Mouse (Mus musculus) kidney, embryonic 14.5 days (tissue): ENCODE data around the gene Prmt7. TPM values are rescaled to one million over a fixed set of nuclear protein-coding genes. Genes with fewer than 3 reads are reported as not detected.
A peak's percentile ranks its signal among the peaks of the same experiment; 100 is the strongest.
"Not testable (repeated sequence)": the region's sequence is repeated elsewhere in the genome, so short reads cannot be mapped to it uniquely, and the experiment has no call there.

Source experiments
- ATAC-seq: fragments of 200-750 bp; cut with Nextera tagmentation; 2 replicates; pipeline ENCODE4 v1.8.0; 2017; ENCODE audit warnings: moderate number of reproducible peaks, mild to moderate bottlenecking, moderate TSS enrichment, moderate library complexity; ENCODE audit not compliant: low FRiP score, low TSS enrichment
- H3K27ac ChIP-seq: fragments of 300-500 bp; sonication (generic); 2 replicates; pipeline ENCODE4 v1.5.1; 2014; ENCODE audit warnings: low read depth, mild to moderate bottlenecking, low read length, moderate library complexity, mixed read lengths
- H3K27me3 ChIP-seq: fragments of 300-500 bp; sonication (generic); 2 replicates; pipeline ENCODE4 v1.6.1; 2014; ENCODE audit warnings: mild to moderate bottlenecking, low read length; ENCODE audit not compliant: control insufficient read depth, insufficient read depth
- H3K36me3 ChIP-seq: fragments of 300-500 bp; sonication (generic); 2 replicates; pipeline ENCODE4 v1.6.1; 2014; ENCODE audit warnings: low read length, mixed read lengths; ENCODE audit not compliant: control insufficient read depth, insufficient read depth
- H3K4me1 ChIP-seq: fragments of 300-500 bp; sonication (generic); 2 replicates; pipeline ENCODE4 v1.6.1; 2014; ENCODE audit warnings: low read length, mixed read lengths; ENCODE audit not compliant: control insufficient read depth, insufficient read depth
- H3K4me2 ChIP-seq: fragments of 300-500 bp; sonication (generic); replicated peaks from 2 replicates; pipeline ENCODE4 v1.6.1; 2014; ENCODE audit warnings: low read depth, mild to moderate bottlenecking, low read length
- H3K4me3 ChIP-seq: fragments of 300-500 bp; sonication (generic); 2 replicates; pipeline ENCODE4 v1.5.1; 2014; ENCODE audit warnings: mild to moderate bottlenecking, low read length
- H3K9ac ChIP-seq: fragments of 300-500 bp; sonication (generic); 2 replicates; pipeline ENCODE4 v1.6.1; 2014; ENCODE audit warnings: low read depth, mild to moderate bottlenecking, low read length, moderate library complexity
- H3K9me3 ChIP-seq: fragments of 300-500 bp; sonication (generic); 2 replicates; pipeline ENCODE4 v1.6.1; 2016; ENCODE audit warnings: low read length; ENCODE audit not compliant: control insufficient read depth
- WGBS: fragments of 180-500 bp; shearing (Covaris S2); extraction: QIAGEN DNeasy Blood & Tissue Kit; methylation state at CpG from one replicate; pipeline ENCODE4 v1.1.7; 2014; 5-methylcytosine and 5-hydroxymethylcytosine counted together
- polyA plus RNA-seq: library from polyadenylated mRNA; unstranded; fragments of >200 nt; fragmentation: Nextera tagmentation; extraction: Ambion mirVana; gene quantifications from 2 replicates; pipeline ENCODE4 v1.2.1, GENCODE M21; 2014

Gene Prmt7
- polyA plus RNA-seq, 1 experiment from 2014 or later, result 59.1 TPM

GRCm38 (mm10) chr8:106199596-106199995, 11.1 kb upstream of the Prmt7 start:
- not testable (repeated sequence) for H3K27me3 ChIP-seq, H3K4me2 ChIP-seq, H3K9me3 ChIP-seq, H3K4me3 ChIP-seq, ATAC-seq, H3K4me1 ChIP-seq, H3K27ac ChIP-seq, H3K9ac ChIP-seq
- H3K36me3 ChIP-seq, result peaks cover 85% of the 10 kb centered on the region
- WGBS, result 76% methylated on average over 3 of the region's 3 CpGs

- H3K9me3 ChIP-seq, result no peaks in the 10 kb centered on the region
- peaks cover 36% of the 10 kb centered on the region for H3K36me3 ChIP-seq
- ATAC-seq, result peak; percentile 75
- peak overlapping the region; percentile 94 for H3K4me3 ChIP-seq
- WGBS, result under 1% methylated on average over 35 of the region's 35 CpGs
- no peaks in the 10 kb centered on the region for H3K27me3 ChIP-seq
- peak overlapping the region; percentile 92 for H3K9ac ChIP-seq
- H3K4me2 ChIP-seq, result peak overlapping the region; percentile 68
- peak overlapping the region; percentile 92 for H3K27ac ChIP-seq
- peaks cover 9% of the 10 kb centered on the region; the same call in 1 of the 2 replicates for H3K4me1 ChIP-seq
Observed at GRCm38 (mm10) chr8:106210035-106210731, 553 bp upstream of the Prmt7 start.

- no peaks in the 10 kb centered on the region for H3K9me3 ChIP-seq
- peak overlapping the region; percentile 92 for H3K9ac ChIP-seq
- H3K4me2 ChIP-seq, result peak overlapping the region; percentile 68
- 4% methylated on average over 13 of the region's 13 CpGs for WGBS
- H3K36me3 ChIP-seq, result peaks cover 37% of the 10 kb centered on the region
- H3K27me3 ChIP-seq, result no peaks in the 10 kb centered on the region
- H3K27ac ChIP-seq, result peak overlapping the region; percentile 92; the same call in 1 of the 2 replicates
- H3K4me3 ChIP-seq, result peak overlapping the region; percentile 94
- no peak for ATAC-seq
- peaks cover 9% of the 10 kb centered on the region; the same call in 1 of the 2 replicates for H3K4me1 ChIP-seq
Observed at GRCm38 (mm10) chr8:106211421-106211820, 685 bp downstream of the Prmt7 start.

GRCm38 (mm10) chr8:106213959-106214358, 3.2 kb downstream of the Prmt7 start:
- Histone ChIP-seq H3K4me2 (no peak overlapping the region), H3K36me3 (peaks cover 41% of the 10 kb centered on the region), H3K27me3 (no peaks in the 10 kb centered on the region), H3K9ac (no peak overlapping the region), H3K4me1 (peaks cover 9% of the 10 kb centered on the region; the same call in 1 of the 2 replicates), H3K27ac (no peak overlapping the region), H3K9me3 (no peaks in the 10 kb centered on the region), H3K4me3 (no peak overlapping the region)
- WGBS, result 89% methylated on average over 3 of the region's 3 CpGs
- no peak for ATAC-seq

- 86% methylated on average over 3 of the region's 3 CpGs for WGBS
- Histone ChIP-seq H3K4me2 (no peak overlapping the region), H3K4me1 (no peaks in the 10 kb centered on the region), H3K36me3 (peaks cover 72% of the 10 kb centered on the region), H3K4me3 (no peak overlapping the region), H3K9ac (no peak overlapping the region), H3K27ac (no peak overlapping the region), H3K9me3 (no peaks in the 10 kb centered on the region), H3K27me3 (no peaks in the 10 kb centered on the region)
- ATAC-seq, result no peak
Observed at GRCm38 (mm10) chr8:106219620-106220019, 8.9 kb downstream of the Prmt7 start.

- peaks cover 69% of the 10 kb centered on the region for H3K36me3 ChIP-seq
- WGBS, result 49% methylated on average over 9 of the region's 9 CpGs
Observed at GRCm38 (mm10) chr8:106226589-106226988, 15.9 kb downstream of the Prmt7 start.

GRCm38 (mm10) chr8:106231536-106231935, 20.8 kb downstream of the Prmt7 start:
- H3K4me1 ChIP-seq, result no peaks in the 10 kb centered on the region
- no peak for ATAC-seq
- H3K36me3 ChIP-seq, result peaks cover 54% of the 10 kb centered on the region
- H3K27me3 ChIP-seq, result no peaks in the 10 kb centered on the region
- H3K9me3 ChIP-seq, result no peaks in the 10 kb centered on the region
- no peak overlapping the region for H3K4me3 ChIP-seq
- no peak overlapping the region for H3K4me2 ChIP-seq
- H3K9ac ChIP-seq, result no peak overlapping the region
- WGBS, result 51% methylated on average over 7 of the region's 7 CpGs
- H3K27ac ChIP-seq, result no peak overlapping the region

More at GRCm38 (mm10) chr8:106226589-106226988, 15.9 kb downstream of the Prmt7 start:
- Histone ChIP-seq H3K9me3 (no peaks in the 10 kb centered on the region), H3K27ac (no peak overlapping the region), H3K9ac (no peak overlapping the region), H3K4me1 (no peaks in the 10 kb centered on the region), H3K27me3 (no peaks in the 10 kb centered on the region), H3K4me2 (no peak overlapping the region), H3K4me3 (no peak overlapping the region)
- no peak for ATAC-seq

GRCm38 (mm10) chr8:106232751-106233150, 22.0 kb downstream of the Prmt7 start:
- Histone ChIP-seq H3K36me3 (peaks cover 56% of the 10 kb centered on the region), H3K27me3 (no peaks in the 10 kb centered on the region), H3K4me2 (no peak overlapping the region), H3K9ac (no peak overlapping the region), H3K27ac (no peak overlapping the region), H3K9me3 (no peaks in the 10 kb centered on the region), H3K4me3 (no peak overlapping the region), H3K4me1 (no peaks in the 10 kb centered on the region)
- no peak for ATAC-seq
- WGBS, result 58% methylated on average over 3 of the region's 3 CpGs

GRCm38 (mm10) chr8:106234567-106235261, 24.0 kb downstream of the Prmt7 start:
- no peaks in the 10 kb centered on the region for H3K27me3 ChIP-seq
- peaks cover 50% of the 10 kb centered on the region for H3K36me3 ChIP-seq
- H3K4me1 ChIP-seq, result no peaks in the 10 kb centered on the region
- no peak overlapping the region for H3K4me2 ChIP-seq
- H3K27ac ChIP-seq, result no peak overlapping the region
- H3K9me3 ChIP-seq, result no peaks in the 10 kb centered on the region
- H3K9ac ChIP-seq, result no peak overlapping the region
- no peak overlapping the region for H3K4me3 ChIP-seq
- ATAC-seq, result no peak
- 90% methylated on average over 17 of the region's 17 CpGs for WGBS
